Mouse (Mus musculus): ENCODE data around the gene Toe1. TPM values are rescaled to one million over a fixed set of nuclear protein-coding genes. Genes with fewer than 3 reads are reported as not detected.

Toe1 gene
- 31.3 and 39.0 TPM in 2 replicates for total RNA-seq (2012; rRNA removed)
- total RNA-seq (2014; rRNA removed) = 45.2 and 47.8 TPM in 2 replicates
- polyA plus RNA-seq (2012; ENCODE audit: insufficient read length, low read depth) = 37.0 and 40.3 TPM in 2 replicates

GRCm38 (mm10) chr4:116807197-116808129, at the start of gene Toe1, which contains the start of gene Mutyh:
TSS of gene Toe1 (minus strand) at chr4:116807640.
TSS of gene Mutyh (plus strand) at chr4:116807723.
- peaks cover 6 to 13% of the 10 kb centered on the region in 2 experiments for H3K4me1 ChIP-seq (ENCODE audit: control insufficient read depth in 1 of 2, insufficient read depth in 2 of 2)
- peak; percentile 98 for DNase-seq (ENCODE audit: extremely low read depth)
- peaks cover 30 to 59% of the 10 kb centered on the region in 2 experiments for H3K36me3 ChIP-seq (replicated peaks in 1 of 2; ENCODE audit: control insufficient read depth in 1 of 2, insufficient read depth in 1 of 2, low read length in 1 of 2)
- peak within 1 kb of the TSS; percentile 76 for H3K4me2 ChIP-seq (ENCODE audit: insufficient read depth, low read depth, poor library complexity, severe bottlenecking)
- H3K4me3 ChIP-seq (replicated peaks in 1 of 3; ENCODE audit: low read depth in 2 of 3, low read length in 2 of 3, poor library complexity in 1 of 3) = peak within 1 kb of the TSS; percentile 80 to 97 (median 91)
- H3K9me3 ChIP-seq (replicated peaks; ENCODE audit: low read length) = no peaks in the 10 kb centered on the region
- in situ Hi-C loops (cut with MboI; ENCODE audit: low pct_ligation_motif_present, low pct_unique_long_range_greater_than_20kb, low sequenced_read_pairs) = loop anchor here (25.0 kb wide), 1 partner anchor 645 kb away; the partner anchor contains the start of genes 1700042G07Rik, Gm49337, Lurap1 and Tspan1
- dilution Hi-C loops (cut with MboI; ENCODE audit: extremely low pct_ligation_motif_present, extremely low pct_unique_long_range_greater_than_20kb, low sequenced_read_pairs) = no loop called here
- H3K9ac ChIP-seq (ENCODE audit: insufficient read depth, low read depth) = peak within 1 kb of the TSS; percentile 87
- H3K27me3 ChIP-seq (replicated peaks) = no peaks in the 10 kb centered on the region
- peaks cover 12% of the 10 kb centered on the region for H3K79me2 ChIP-seq (replicated peaks; ENCODE audit: control insufficient read depth, extremely low read depth, insufficient read depth, poor library complexity, severe bottlenecking)
- H3K27ac ChIP-seq (ENCODE audit: insufficient read depth, low read depth) = peak within 1 kb of the TSS; percentile 70
- TF ChIP-seq USF1 (IDR thresholded peaks at IDR 0.05; ENCODE audit: low read depth, low read length) = no peak
- TF ChIP-seq NRF1 (IDR thresholded peaks at IDR 0.05; ENCODE audit: low read depth, low read length) = peak; percentile 86
- no peak for TF ChIP-seq BHLHE40 (IDR thresholded peaks at IDR 0.05; ENCODE audit: low read depth, low read length)
- no peak for TF ChIP-seq USF2 (conservative IDR thresholded peaks at IDR 0.05; ENCODE audit: low read depth, low read length)
- TF ChIP-seq MYC (IDR thresholded peaks at IDR 0.05; ENCODE audit: low read depth, low read length) = no peak
- no peak for TF ChIP-seq JUN (IDR thresholded peaks at IDR 0.05; ENCODE audit: insufficient read depth, low read depth, low read length)
- no peak for TF ChIP-seq UBTF (IDR thresholded peaks at IDR 0.05; ENCODE audit: low read depth, low read length)
- no peak for TF ChIP-seq ZNF384 (IDR thresholded peaks at IDR 0.05; ENCODE audit: low read depth, low read length)
- no peak for TF ChIP-seq ZC3H11A (IDR thresholded peaks at IDR 0.05; ENCODE audit: low read depth, low read length)
- no peak; a peak in 1 of 4 replicates for TF ChIP-seq CTCF (conservative IDR thresholded peaks at IDR 0.05 in 1 of 2, IDR thresholded peaks at IDR 0.05 in 1 of 2; ENCODE audit: low read depth in 2 of 2, low read length in 2 of 2)
- TF ChIP-seq RCOR1 (conservative IDR thresholded peaks at IDR 0.05; ENCODE audit: low read depth, low read length) = no peak
- peak; percentile 47; the same call in 1 of the 2 replicates for TF ChIP-seq E2F4 (IDR thresholded peaks at IDR 0.05; ENCODE audit: insufficient replicate concordance, low read depth, low read length)
- peak; percentile 87 for TF ChIP-seq HCFC1 (IDR thresholded peaks at IDR 0.05; ENCODE audit: low read depth, low read length)
- peak; percentile 71; the same call in 1 of the 2 replicates for TF ChIP-seq KAT2A (IDR thresholded peaks at IDR 0.05; ENCODE audit: insufficient replicate concordance, low read length)
- peak; percentile 75; the same call in 1 of the 2 replicates for TF ChIP-seq POLR2AphosphoS2 (IDR thresholded peaks at IDR 0.05; ENCODE audit: low read depth, low read length)
- TF ChIP-seq NELFE (IDR thresholded peaks at IDR 0.05; ENCODE audit: low read depth, low read length) = peak; percentile 95
- no peak for TF ChIP-seq CHD2 (IDR thresholded peaks at IDR 0.05; ENCODE audit: low read length)
- peak; percentile 82 for TF ChIP-seq ZMIZ1 (IDR thresholded peaks at IDR 0.05; ENCODE audit: low read depth, low read length)
- TF ChIP-seq JUND (conservative IDR thresholded peaks at IDR 0.05; ENCODE audit: low read depth, low read length) = no peak
- no peak for TF ChIP-seq RAD21 (IDR thresholded peaks at IDR 0.05; ENCODE audit: low read depth, low read length)
- TF ChIP-seq MXI1 (IDR thresholded peaks at IDR 0.05; ENCODE audit: low read depth, low read length) = peak; percentile 59; the same call in 1 of the 2 replicates
- no peak for TF ChIP-seq MAFK (IDR thresholded peaks at IDR 0.05; ENCODE audit: insufficient replicate concordance, low read length)
- no peak; the same call in 1 of the 2 replicates for TF ChIP-seq TBP (conservative IDR thresholded peaks at IDR 0.05; ENCODE audit: low read depth, low read length)
- TF ChIP-seq ETS1 (conservative IDR thresholded peaks at IDR 0.05; ENCODE audit: low read depth, low read length) = no peak
- TF ChIP-seq PAX5 (IDR thresholded peaks at IDR 0.05; ENCODE audit: low read length) = no peak
- TF ChIP-seq CHD1 (IDR thresholded peaks at IDR 0.05; ENCODE audit: low read depth, low read length) = no peak
- TF ChIP-seq IRF4 (IDR thresholded peaks at IDR 0.05; ENCODE audit: low read depth, low read length) = peak; percentile 49
- peak; percentile 80; the same call in 1 of the 2 replicates for TF ChIP-seq TCF12 (IDR thresholded peaks at IDR 0.05; ENCODE audit: low read depth, low read length)
- TF ChIP-seq GABPA (IDR thresholded peaks at IDR 0.05; ENCODE audit: insufficient replicate concordance, low read depth, low read length) = no peak
- TF ChIP-seq ZKSCAN1 (IDR thresholded peaks at IDR 0.05; ENCODE audit: borderline replicate concordance, low read depth, low read length) = no peak
- TF ChIP-seq ELF1 (IDR thresholded peaks at IDR 0.05; ENCODE audit: low read depth, low read length) = peak; percentile 91
- peak; percentile 81; the same call in 1 of the 2 replicates for TF ChIP-seq MAZ (IDR thresholded peaks at IDR 0.05; ENCODE audit: low read depth, low read length)
- no peak for TF ChIP-seq MEF2A (IDR thresholded peaks at IDR 0.05; ENCODE audit: borderline replicate concordance, low read depth, low read length)
- peak; percentile 61; the same call in 1 of the 2 replicates for TF ChIP-seq MAX (IDR thresholded peaks at IDR 0.05; ENCODE audit: low read length)
- TF ChIP-seq SIN3A (IDR thresholded peaks at IDR 0.05; ENCODE audit: low read length) = peak; percentile 44; the same call in 1 of the 2 replicates
- peak; percentile 91 for TF ChIP-seq POLR2A (IDR thresholded peaks at IDR 0.05; ENCODE audit: low read depth, low read length)
- TF ChIP-seq SMC3 (IDR thresholded peaks at IDR 0.05; ENCODE audit: low read depth, low read length) = no peak
